Mouse (Mus musculus): ENCODE results near the gene Mcpt8. TPM values are rescaled to one million over a fixed set of nuclear protein-coding genes. Genes with fewer than 3 reads are reported as not detected.
"Not testable (repeated sequence)": the region's sequence is repeated elsewhere in the genome, so short reads cannot be mapped to it uniquely, and the experiment has no call there.

Mcpt8 gene
- polyA plus RNA-seq, 2 experiments = 4.6 to 15.8 TPM

DNA sequence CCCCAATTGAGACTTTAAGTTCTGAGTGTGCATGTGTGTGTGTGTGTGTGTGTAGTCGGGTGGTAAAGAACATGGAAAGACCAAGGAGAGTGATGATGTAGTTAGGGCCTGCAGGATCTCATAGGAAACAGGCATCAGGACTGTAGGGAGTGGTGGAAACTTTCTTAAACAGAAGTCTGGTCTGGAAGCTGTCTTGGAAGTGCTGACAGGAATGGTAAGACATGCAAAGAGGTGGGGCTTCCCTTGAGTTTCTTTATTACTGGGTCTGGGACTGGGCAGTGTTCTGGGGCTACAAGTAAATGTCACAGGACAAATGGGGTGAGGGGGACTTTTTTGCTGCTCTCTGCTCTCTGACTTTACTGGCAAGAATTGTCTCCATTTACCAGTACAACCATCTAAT is 12.5 kb upstream of the Mcpt8 start:
- DNase-seq (ENCODE audit: low read depth in 3 of 3, low spot score in 3 of 3) = no peak
- no peak overlapping the region for H3K4me2 ChIP-seq (ENCODE audit: low read depth)
- TF ChIP-seq EP300 (IDR thresholded peaks at IDR 0.05; ENCODE audit: low read depth) (no peak), CTCF (IDR thresholded peaks at IDR 0.05; ENCODE audit: low read depth) (no peak)

DNA sequence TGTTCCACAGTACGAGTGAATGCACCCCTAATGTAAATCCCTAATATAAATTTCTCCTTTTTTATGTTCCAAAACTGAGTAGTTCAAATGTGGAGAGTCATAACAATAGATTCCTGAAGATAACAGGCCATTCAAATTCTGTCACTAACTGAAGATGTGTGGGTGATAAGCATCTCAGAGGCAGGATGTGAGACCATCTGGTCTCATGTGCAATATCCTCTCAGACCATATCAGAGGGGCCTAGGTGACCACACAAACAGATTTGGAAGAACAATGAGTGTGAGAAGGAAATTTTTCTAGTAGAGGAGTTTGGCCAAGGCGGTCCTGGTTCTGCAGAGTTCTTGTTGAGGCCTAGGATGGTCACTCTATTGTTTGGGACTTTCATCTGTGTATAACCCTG is 8.3 kb upstream of the Mcpt8 start:
- no peaks in the 10 kb centered on the region for H3K36me3 ChIP-seq (replicated peaks; ENCODE audit: control insufficient read depth, insufficient read depth, low read depth)
- TF ChIP-seq CTCF (IDR thresholded peaks at IDR 0.05; ENCODE audit: low read depth) = no peak
- no peak for TF ChIP-seq EP300 (IDR thresholded peaks at IDR 0.05; ENCODE audit: low read depth)
- no peaks in the 10 kb centered on the region for H3K9me3 ChIP-seq (ENCODE audit: control insufficient read depth, low read length)
- 21% methylated on average over 2 of the region's 2 CpGs for WGBS (ENCODE audit: insufficient replicate concordance)
- no peak for ATAC-seq (ENCODE audit: insufficient read depth)
- H3K4me2 ChIP-seq (ENCODE audit: low read depth) = no peak overlapping the region
- no peak overlapping the region for H3K27ac ChIP-seq
- H3K4me3 ChIP-seq (ENCODE audit: insufficient read depth in 1 of 2, low read depth in 2 of 2, low read length in 2 of 2) = no peak overlapping the region
- no peaks in the 10 kb centered on the region for H3K4me1 ChIP-seq (replicated peaks; ENCODE audit: control insufficient read depth in 2 of 2, insufficient read depth in 2 of 2, low read length in 1 of 2)
- DNase-seq (ENCODE audit: low read depth in 3 of 3, low spot score in 3 of 3) = no peak
- H3K9ac ChIP-seq (replicated peaks) = no peak overlapping the region
- no peaks in the 10 kb centered on the region for H3K27me3 ChIP-seq (ENCODE audit: control insufficient read depth, insufficient read depth, low read length)

More for the DNA sequence above, 12.5 kb upstream of the Mcpt8 start:
- no peaks in the 10 kb centered on the region for H3K36me3 ChIP-seq (replicated peaks; ENCODE audit: control insufficient read depth, insufficient read depth, low read depth)
- no peak overlapping the region for H3K27ac ChIP-seq
- no peak overlapping the region for H3K4me3 ChIP-seq (ENCODE audit: insufficient read depth in 1 of 2, low read depth in 2 of 2, low read length in 2 of 2)
- no peak for ATAC-seq (ENCODE audit: insufficient read depth)
- H3K27me3 ChIP-seq (ENCODE audit: control insufficient read depth, insufficient read depth, low read length) = no peaks in the 10 kb centered on the region
- H3K4me1 ChIP-seq (replicated peaks; ENCODE audit: control insufficient read depth in 2 of 2, insufficient read depth in 2 of 2, low read length in 1 of 2) = no peaks in the 10 kb centered on the region
- no peak overlapping the region for H3K9ac ChIP-seq (replicated peaks)
- no peaks in the 10 kb centered on the region for H3K9me3 ChIP-seq (ENCODE audit: control insufficient read depth, low read length)
- 42% methylated on average over 1 of the region's 1 CpGs for WGBS (ENCODE audit: insufficient replicate concordance)

DNA sequence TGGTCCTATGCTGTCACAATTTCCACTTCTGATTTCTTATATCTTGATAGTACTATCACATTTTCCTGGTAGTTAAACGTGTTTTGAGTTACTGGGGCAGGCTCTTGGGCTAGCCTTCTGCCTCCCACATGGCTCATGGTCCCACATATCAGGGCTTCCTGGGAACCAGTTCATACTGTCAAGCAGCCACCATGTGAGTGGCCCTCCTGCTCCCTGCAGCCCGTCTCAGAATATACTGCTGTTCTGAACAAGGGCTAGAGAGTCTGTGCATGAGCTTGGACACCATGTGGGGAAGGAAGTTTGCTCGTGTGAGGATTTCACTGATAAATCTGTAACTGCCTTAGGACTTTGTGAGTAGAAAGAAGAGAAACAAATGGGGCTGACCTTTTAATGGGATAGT is 1.6 kb upstream of the Mcpt8 start:
- DNase-seq (ENCODE audit: low read depth in 3 of 3, low spot score in 3 of 3) = no peak
- H3K27ac ChIP-seq = no peak overlapping the region
- 27% methylated on average over 3 of the region's 3 CpGs for WGBS (ENCODE audit: insufficient replicate concordance)

DNA sequence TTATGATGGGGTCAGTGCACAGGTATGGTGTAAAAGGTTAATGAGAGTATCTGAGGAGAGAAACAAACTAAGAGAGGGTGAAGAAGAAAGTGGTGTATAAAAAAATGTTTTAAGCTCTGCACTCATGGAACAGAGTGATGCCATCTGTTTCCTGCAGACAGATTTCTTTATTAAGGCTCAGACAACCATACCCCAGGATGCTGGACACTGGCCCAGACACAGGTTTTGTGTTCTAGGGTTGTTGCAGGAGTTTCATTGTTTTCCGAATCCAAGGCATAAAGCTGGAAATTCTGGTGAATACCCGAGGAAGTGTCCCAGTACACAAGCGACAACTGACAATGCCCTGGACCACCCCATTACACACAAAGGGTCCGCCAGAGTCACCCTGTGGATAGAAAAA is 3.1 kb downstream of the Mcpt8 start:
- no peak overlapping the region for H3K4me3 ChIP-seq (ENCODE audit: insufficient read depth in 1 of 2, low read depth in 2 of 2, low read length in 2 of 2)

More for the DNA sequence above, 1.6 kb upstream of the Mcpt8 start:
- Histone ChIP-seq H3K9ac (replicated peaks) (no peak overlapping the region), H3K36me3 (replicated peaks; ENCODE audit: control insufficient read depth, insufficient read depth, low read depth) (no peaks in the 10 kb centered on the region), H3K4me2 (ENCODE audit: low read depth) (no peak overlapping the region), H3K27me3 (ENCODE audit: control insufficient read depth, insufficient read depth, low read length) (no peaks in the 10 kb centered on the region), H3K9me3 (ENCODE audit: control insufficient read depth, low read length) (no peaks in the 10 kb centered on the region), H3K4me3 (ENCODE audit: insufficient read depth in 1 of 2, low read depth in 2 of 2, low read length in 2 of 2) (no peak overlapping the region), H3K4me1 (replicated peaks; ENCODE audit: control insufficient read depth in 2 of 2, insufficient read depth in 2 of 2, low read length in 1 of 2) (no peaks in the 10 kb centered on the region)
- ATAC-seq (ENCODE audit: insufficient read depth) = no peak
- TF ChIP-seq EP300 (IDR thresholded peaks at IDR 0.05; ENCODE audit: low read depth) (no peak), CTCF (IDR thresholded peaks at IDR 0.05; ENCODE audit: low read depth) (no peak)

DNA sequence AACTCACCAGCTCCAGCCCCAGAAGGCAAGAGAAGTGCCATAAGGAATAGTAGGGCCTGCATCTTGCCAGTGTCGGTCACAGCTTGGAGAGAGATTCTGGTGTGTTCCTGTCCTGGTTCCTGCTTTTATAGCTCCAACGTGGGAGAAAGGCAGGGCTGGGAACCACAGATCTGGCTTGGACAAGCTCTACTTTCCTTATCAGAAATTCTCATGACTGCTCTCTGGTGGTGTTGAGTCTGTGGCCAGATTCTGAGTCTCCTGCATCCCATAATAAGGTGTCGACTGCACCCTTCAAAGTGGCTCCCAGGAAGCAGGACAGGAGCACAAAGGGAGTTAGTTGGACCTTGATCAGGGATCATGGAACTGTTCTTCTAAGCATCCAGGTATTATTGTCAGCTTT is 22.9 kb downstream of the Mcpt8 start, which contains the start of gene Mcpt4:
TSS of gene Mcpt4 (minus strand) at position 101 of the 400 bp plus-strand sequence.
- not testable (repeated sequence) for H3K27me3 ChIP-seq (ENCODE audit: control insufficient read depth, insufficient read depth, low read length); H3K36me3 ChIP-seq (replicated peaks; ENCODE audit: control insufficient read depth, insufficient read depth, low read depth); H3K27ac ChIP-seq; H3K4me2 ChIP-seq (ENCODE audit: low read depth); ATAC-seq (ENCODE audit: insufficient read depth); H3K9me3 ChIP-seq (ENCODE audit: control insufficient read depth, low read length); H3K9ac ChIP-seq (replicated peaks); DNase-seq (ENCODE audit: low read depth in 3 of 3, low spot score in 3 of 3); H3K4me3 ChIP-seq (ENCODE audit: insufficient read depth in 1 of 2, low read depth in 2 of 2, low read length in 2 of 2); H3K4me1 ChIP-seq (replicated peaks; ENCODE audit: control insufficient read depth in 2 of 2, insufficient read depth in 2 of 2, low read length in 1 of 2)
- WGBS (ENCODE audit: insufficient replicate concordance) = 45% methylated on average over 3 of the region's 3 CpGs

More for the DNA sequence above, 3.1 kb downstream of the Mcpt8 start:
- Histone ChIP-seq H3K4me2 (ENCODE audit: low read depth) (no peak overlapping the region), H3K4me1 (replicated peaks; ENCODE audit: control insufficient read depth in 2 of 2, insufficient read depth in 2 of 2, low read length in 1 of 2) (no peaks in the 10 kb centered on the region), H3K9ac (replicated peaks) (no peak overlapping the region), H3K27ac (no peak overlapping the region), H3K9me3 (ENCODE audit: control insufficient read depth, low read length) (no peaks in the 10 kb centered on the region), H3K27me3 (ENCODE audit: control insufficient read depth, insufficient read depth, low read length) (no peaks in the 10 kb centered on the region), H3K36me3 (replicated peaks; ENCODE audit: control insufficient read depth, insufficient read depth, low read depth) (no peaks in the 10 kb centered on the region)
- DNase-seq (ENCODE audit: low read depth in 3 of 3, low spot score in 3 of 3) (no peak), ATAC-seq (ENCODE audit: insufficient read depth) (no peak)
- TF ChIP-seq EP300 (IDR thresholded peaks at IDR 0.05; ENCODE audit: low read depth) (no peak), CTCF (IDR thresholded peaks at IDR 0.05; ENCODE audit: low read depth) (no peak)
- 63% methylated on average over 4 of the region's 4 CpGs for WGBS (ENCODE audit: insufficient replicate concordance)

Measured in liver, embryonic 14.5 days (tissue).